Mouse (Mus musculus) erythroblast, embryonic 14.5 days (primary cell): ENCODE measurements around the gene Lmo4.

ENCODE experiments used
- GATA1 ChIP-seq: IDR thresholded peaks from 2 replicates; pipeline ENCODE4 v1.6.1; 2012; ENCODE audit warnings: low read length, inconsistent platforms, mixed read lengths
- TAL1 ChIP-seq: IDR thresholded peaks from 3 replicates; pipeline ENCODE4 v1.6.1; 2012; ENCODE audit warnings: low read length, inconsistent platforms, mixed read lengths

GRCm38 (mm10) chr3:144224594-144224993, 19.6 kb upstream of the Lmo4 start:
- no peak for TF ChIP-seq GATA1
- TF ChIP-seq TAL1: no peak
